Mouse (Mus musculus) liver, embryonic 15.5 days (tissue): Measurements from ENCODE around the gene AI837181. TPM values are rescaled to one million over a fixed set of nuclear protein-coding genes. Genes with fewer than 3 reads are reported as not detected.

Source experiments
- ATAC-seq: fragments of 200-750 bp; cut with Nextera tagmentation; 2 replicates; pipeline ENCODE4 v1.8.0; 2017; ENCODE audit warnings: moderate number of reproducible peaks, mild to moderate bottlenecking, moderate library complexity; ENCODE audit not compliant: insufficient read depth
- H3K27ac ChIP-seq: fragments of 300-500 bp; sonication (generic); replicated peaks from 2 replicates; pipeline ENCODE4 v1.5.1; 2015; ENCODE audit warnings: mild to moderate bottlenecking, inconsistent platforms
- H3K27me3 ChIP-seq: fragments of 300-500 bp; sonication (generic); 2 replicates; pipeline ENCODE4 v1.6.1; 2015; ENCODE audit warnings: mild to moderate bottlenecking, inconsistent platforms
- H3K36me3 ChIP-seq: fragments of 300-500 bp; sonication (generic); replicated peaks from 2 replicates; pipeline ENCODE4 v1.6.1; 2015; ENCODE audit warnings: moderate library complexity, mild to moderate bottlenecking, inconsistent platforms
- H3K4me1 ChIP-seq: fragments of 300-500 bp; sonication (generic); replicated peaks from 2 replicates; pipeline ENCODE4 v1.6.1; 2015; ENCODE audit warnings: inconsistent platforms
- H3K4me2 ChIP-seq: fragments of 300-500 bp; sonication (generic); 2 replicates; pipeline ENCODE4 v1.6.1; 2015; ENCODE audit warnings: moderate library complexity, mild to moderate bottlenecking, inconsistent platforms
- H3K4me3 ChIP-seq: fragments of 300-500 bp; sonication (generic); replicated peaks from 2 replicates; pipeline ENCODE4 v1.5.1; 2015; ENCODE audit warnings: mild to moderate bottlenecking, inconsistent platforms
- H3K9ac ChIP-seq: fragments of 300-500 bp; sonication (generic); 2 replicates; pipeline ENCODE4 v1.6.1; 2015; ENCODE audit warnings: moderate library complexity, mild to moderate bottlenecking, inconsistent platforms
- H3K9me3 ChIP-seq: fragments of 300-500 bp; sonication (generic); replicated peaks from 2 replicates; pipeline ENCODE4 v1.6.1; 2016; ENCODE audit warnings: inconsistent platforms
- WGBS: fragments of 180-500 bp; shearing (Covaris S2); methylation state at CpG from one replicate; pipeline ENCODE4 v1.1.7; 2015; ENCODE audit warnings: mixed read lengths; ENCODE audit not compliant: insufficient replicate concordance; 5-methylcytosine and 5-hydroxymethylcytosine counted together
- polyA plus RNA-seq: library from polyadenylated mRNA; unstranded; fragments of >200 nt; fragmentation: Nextera tagmentation; extraction: Ambion mirVana; gene quantifications from 2 replicates; pipeline ENCODE4 v1.2.1, GENCODE M21; 2015

The AI837181 gene
- polyA plus RNA-seq, 1 experiment from 2014 or later = 17.6 TPM

DNA sequence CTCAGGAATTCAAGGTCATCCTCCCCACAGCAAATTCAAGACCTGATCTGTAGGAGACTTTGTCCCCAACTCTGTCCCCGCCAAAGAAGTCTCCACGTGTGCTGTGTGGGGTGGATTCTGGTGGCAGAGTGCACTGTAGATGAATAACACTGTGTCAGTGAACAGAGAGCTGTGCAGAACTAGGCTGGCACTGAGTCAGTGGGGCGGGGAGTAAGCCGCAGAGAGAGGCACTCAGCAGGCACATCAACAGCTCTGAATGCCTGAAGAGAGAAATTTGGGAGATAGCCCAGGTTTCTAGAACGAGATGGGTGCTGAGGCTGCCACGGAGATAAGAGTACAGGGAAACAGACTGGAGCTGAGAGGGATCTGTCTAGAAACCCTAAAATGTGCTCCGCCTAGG, 34.1 kb downstream of the AI837181 start:
- no peak for ATAC-seq
- H3K4me3 ChIP-seq = no peak overlapping the region
- WGBS = 52% methylated on average over 7 of the region's 7 CpGs

GRCm38 (mm10) chr19:5459896-5460295, 35.0 kb downstream of the AI837181 start:
- Histone ChIP-seq H3K9me3 (no peaks in the 10 kb centered on the region), H3K27me3 (peaks cover 10% of the 10 kb centered on the region), H3K4me2 (peak overlapping the region; percentile 92), H3K9ac (peak overlapping the region; percentile 79), H3K4me1 (peaks cover 59% of the 10 kb centered on the region), H3K4me3 (peak overlapping the region; percentile 87), H3K36me3 (peaks cover 18% of the 10 kb centered on the region), H3K27ac (no peak overlapping the region)
- WGBS = 22% methylated on average over 3 of the region's 3 CpGs
- ATAC-seq = no peak

More for the DNA sequence above, 34.1 kb downstream of the AI837181 start:
- peaks cover 10% of the 10 kb centered on the region for H3K27me3 ChIP-seq
- no peak overlapping the region for H3K27ac ChIP-seq
- H3K9ac ChIP-seq = no peak overlapping the region
- peaks cover 11% of the 10 kb centered on the region for H3K36me3 ChIP-seq
- peaks cover 60% of the 10 kb centered on the region for H3K4me1 ChIP-seq
- H3K4me2 ChIP-seq = no peak overlapping the region
- no peaks in the 10 kb centered on the region for H3K9me3 ChIP-seq

- Histone ChIP-seq H3K4me2 (peak within 1 kb of the TSS; percentile 92), H3K27me3 (peaks cover 10% of the 10 kb centered on the region), H3K4me3 (peak within 1 kb of the TSS; percentile 87), H3K9ac (peak within 1 kb of the TSS; percentile 79), H3K9me3 (no peaks in the 10 kb centered on the region), H3K36me3 (peaks cover 24% of the 10 kb centered on the region), H3K4me1 (peaks cover 53% of the 10 kb centered on the region), H3K27ac (peak within 1 kb of the TSS; percentile 67)
- WGBS = under 1% methylated on average over 32 of the region's 32 CpGs
- peak; percentile 58 for ATAC-seq
These were observed 35.5 kb downstream of the AI837181 start, which contains the start of gene Fibp for GRCm38 (mm10) chr19:5460465-5460911. TSS of gene Fibp (plus strand) at chr19:5460615.

- Histone ChIP-seq H3K4me2 (peak overlapping the region; percentile 92), H3K27ac (no peak overlapping the region), H3K4me1 (peaks cover 44% of the 10 kb centered on the region), H3K27me3 (peaks cover 5% of the 10 kb centered on the region), H3K9ac (peak overlapping the region; percentile 79; the same call in 1 of the 2 replicates), H3K9me3 (no peaks in the 10 kb centered on the region), H3K36me3 (peaks cover 33% of the 10 kb centered on the region), H3K4me3 (peak overlapping the region; percentile 87)
- no peak for ATAC-seq
- 73% methylated on average over 6 of the region's 6 CpGs for WGBS
These were observed 36.5 kb downstream of the AI837181 start for GRCm38 (mm10) chr19:5461411-5461810.

GRCm38 (mm10) chr19:5463212-5463611, 38.3 kb downstream of the AI837181 start:
- Histone ChIP-seq H3K4me2 (no peak overlapping the region), H3K9ac (no peak overlapping the region), H3K4me1 (peaks cover 26% of the 10 kb centered on the region), H3K27ac (no peak overlapping the region), H3K36me3 (peaks cover 41% of the 10 kb centered on the region), H3K9me3 (no peaks in the 10 kb centered on the region), H3K27me3 (no peaks in the 10 kb centered on the region), H3K4me3 (no peak overlapping the region)
- ATAC-seq = no peak
- WGBS = 78% methylated on average over 9 of the region's 9 CpGs

- no peak overlapping the region for H3K9ac ChIP-seq
- H3K36me3 ChIP-seq = peaks cover 41% of the 10 kb centered on the region
- H3K4me3 ChIP-seq = no peak overlapping the region
- H3K27me3 ChIP-seq = 0 out of 2 replicates have a peak, but pooled peaks cover 6% of the 10 kb centered on the region
- 63% methylated on average over 15 of the region's 15 CpGs for WGBS
- no peaks in the 10 kb centered on the region for H3K9me3 ChIP-seq
- no peak overlapping the region for H3K4me2 ChIP-seq
- no peak overlapping the region for H3K27ac ChIP-seq
- ATAC-seq = no peak
- H3K4me1 ChIP-seq = peaks cover 24% of the 10 kb centered on the region
These were observed 39.0 kb downstream of the AI837181 start for GRCm38 (mm10) chr19:5463791-5464562.

DNA sequence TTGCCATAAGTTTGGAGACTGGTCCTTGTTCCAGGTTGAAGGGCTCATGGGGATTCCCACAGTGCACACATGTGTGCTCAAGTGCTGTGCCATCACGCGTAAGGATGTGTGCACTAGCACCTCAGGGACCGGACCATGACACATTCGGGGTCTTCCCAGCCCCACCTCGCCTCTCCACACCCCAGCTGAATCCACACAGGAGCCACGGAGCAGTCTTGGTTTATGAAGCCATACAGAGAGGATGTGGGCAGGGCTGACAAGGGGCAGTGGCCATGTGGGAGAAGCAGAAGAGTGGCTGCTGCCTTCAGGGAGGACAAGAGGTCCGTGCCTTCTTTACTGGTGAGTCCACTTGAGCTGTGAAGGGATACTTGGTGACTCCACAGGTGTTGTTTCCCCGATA, 40.1 kb downstream of the AI837181 start:
- Histone ChIP-seq H3K9ac (no peak overlapping the region), H3K27me3 (peaks cover 14% of the 10 kb centered on the region; the same call in 1 of the 2 replicates), H3K9me3 (no peaks in the 10 kb centered on the region), H3K4me1 (peaks cover 16% of the 10 kb centered on the region), H3K27ac (no peak overlapping the region), H3K4me3 (no peak overlapping the region), H3K36me3 (peaks cover 41% of the 10 kb centered on the region), H3K4me2 (no peak overlapping the region)
- WGBS = 77% methylated on average over 8 of the region's 8 CpGs
- ATAC-seq = no peak

DNA sequence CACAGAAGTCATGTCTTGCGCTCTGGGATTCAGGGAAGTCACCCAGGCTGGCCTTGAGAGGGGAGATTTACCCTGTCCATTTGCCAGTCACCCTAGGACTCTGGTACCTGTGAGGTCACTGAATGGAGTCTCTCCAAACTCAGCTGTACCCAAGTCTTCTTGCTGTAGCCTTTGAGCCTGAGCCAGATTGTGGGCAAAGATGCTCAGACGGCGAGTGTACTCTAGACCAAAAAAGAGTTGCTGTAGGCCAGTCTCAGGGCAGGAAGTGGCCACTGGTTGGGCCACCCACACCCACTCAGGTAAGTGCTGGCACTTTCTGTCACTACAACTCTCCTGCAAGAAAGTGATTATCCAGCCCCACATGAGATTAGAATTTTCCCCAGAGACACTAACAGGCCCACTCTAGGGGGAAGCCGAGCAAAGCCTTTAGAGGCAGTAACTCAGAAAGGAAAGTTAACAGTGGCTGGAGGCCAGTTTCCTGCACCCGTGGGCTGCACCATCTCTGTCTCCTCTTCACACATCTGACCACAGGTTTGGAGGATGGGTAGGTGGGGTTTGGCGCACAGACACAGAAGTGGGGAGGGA, 42.1 kb downstream of the AI837181 start:
- Histone ChIP-seq H3K4me1 (0 out of 2 replicates have a peak, but pooled peaks cover 3% of the 10 kb centered on the region), H3K9ac (no peak overlapping the region), H3K4me3 (no peak overlapping the region), H3K9me3 (no peaks in the 10 kb centered on the region), H3K4me2 (no peak overlapping the region), H3K27ac (no peak overlapping the region), H3K27me3 (peaks cover 17% of the 10 kb centered on the region; the same call in 1 of the 2 replicates), H3K36me3 (peaks cover 41% of the 10 kb centered on the region)
- no peak for ATAC-seq
- WGBS = 66% methylated on average over 6 of the region's 6 CpGs

DNA sequence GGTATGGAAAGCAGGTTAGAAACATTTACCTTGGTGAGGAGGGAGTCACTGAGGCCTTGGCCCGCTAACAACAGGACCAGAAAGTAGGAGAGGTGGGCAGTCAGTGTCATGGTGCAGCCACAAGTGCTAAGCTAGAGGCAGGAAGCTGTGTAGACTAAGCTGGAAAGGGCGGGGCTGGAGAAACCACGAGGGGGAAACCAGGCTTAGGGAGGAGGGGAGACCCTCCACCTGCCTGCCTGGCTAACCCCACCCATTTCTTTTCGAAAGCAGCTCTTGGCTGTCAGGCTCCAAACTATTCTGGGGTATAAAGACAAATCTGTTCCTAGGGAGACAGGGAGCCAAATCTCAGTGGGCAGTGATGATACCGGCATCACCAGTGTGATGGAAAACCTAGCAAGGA, 43.4 kb downstream of the AI837181 start, which contains the start of gene Ctsw:
Gene Ctsw, minus strand, starts transcription at position 134 of the 400 bp plus-strand sequence.
- Histone ChIP-seq H3K4me3 (no peak within 1 kb of the TSS), H3K4me1 (peaks cover 5% of the 10 kb centered on the region; the same call in 1 of the 2 replicates)
- 28% methylated on average over 5 of the region's 5 CpGs for WGBS

DNA sequence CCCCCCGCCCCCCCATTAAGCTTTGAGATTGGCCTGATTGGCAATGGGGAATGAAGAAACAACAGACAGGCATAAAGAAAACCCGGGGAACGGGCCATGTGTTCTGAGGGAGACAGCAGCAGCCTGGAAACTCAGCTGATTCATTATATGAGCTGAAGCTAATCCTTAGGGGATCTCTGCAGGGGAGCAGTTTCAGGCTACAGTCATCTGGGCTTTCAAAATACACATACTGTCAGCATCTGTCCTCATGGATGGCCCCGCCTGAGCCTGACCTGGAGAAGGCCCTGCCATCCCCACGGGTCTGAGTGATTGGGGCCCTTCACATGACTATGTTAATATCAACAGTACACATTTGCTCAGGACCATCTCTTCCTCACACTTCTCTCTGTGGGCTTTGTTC, 46.9 kb downstream of the AI837181 start:
- ATAC-seq = no peak
- Histone ChIP-seq H3K27ac (no peak overlapping the region), H3K4me3 (no peak overlapping the region), H3K4me2 (no peak overlapping the region), H3K4me1 (peaks cover 23% of the 10 kb centered on the region), H3K9me3 (no peaks in the 10 kb centered on the region), H3K36me3 (0 out of 2 replicates have a peak, but pooled peaks cover 5% of the 10 kb centered on the region), H3K27me3 (peaks cover 60% of the 10 kb centered on the region), H3K9ac (no peak overlapping the region)
- 58% methylated on average over 5 of the region's 5 CpGs for whole genome bisulfite sequencing

More for the DNA sequence above, 43.4 kb downstream of the AI837181 start, which contains the start of gene Ctsw:
- Histone ChIP-seq H3K27ac (no peak within 1 kb of the TSS), H3K9me3 (no peaks in the 10 kb centered on the region), H3K27me3 (peaks cover 29% of the 10 kb centered on the region), H3K4me2 (no peak within 1 kb of the TSS), H3K9ac (no peak within 1 kb of the TSS), H3K36me3 (peaks cover 36% of the 10 kb centered on the region)
- ATAC-seq = no peak

DNA sequence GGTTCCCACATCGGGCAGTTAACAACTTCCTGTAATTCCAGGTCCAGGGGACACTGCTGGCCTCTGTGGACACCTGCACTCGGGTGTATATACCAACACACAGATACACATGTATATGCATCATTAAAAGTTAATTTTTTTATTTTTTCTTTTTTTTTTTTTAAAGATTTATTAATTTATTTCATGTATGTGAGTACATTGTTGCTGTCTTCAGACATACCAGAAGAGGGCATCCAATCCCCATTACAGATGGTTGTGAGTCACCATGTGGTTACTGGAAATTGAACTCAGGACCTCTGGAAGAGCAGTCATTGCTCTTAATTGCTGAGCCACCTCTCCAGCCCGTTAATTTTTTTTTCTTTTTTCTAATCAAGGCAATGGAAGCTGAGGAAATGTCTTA, 47.9 kb downstream of the AI837181 start:
- ATAC-seq = no peak
- Histone ChIP-seq H3K9me3 (no peaks in the 10 kb centered on the region), H3K27me3 (peaks cover 63% of the 10 kb centered on the region), H3K4me1 (peaks cover 23% of the 10 kb centered on the region), H3K36me3 (no peaks in the 10 kb centered on the region), H3K4me3 (no peak overlapping the region), H3K27ac (no peak overlapping the region), H3K4me2 (no peak overlapping the region; the same call in 1 of the 2 replicates), H3K9ac (no peak overlapping the region)
- 58% methylated on average over 3 of the region's 3 CpGs for WGBS
